Mouse (Mus musculus) kidney, adult 2 months (tissue): ENCODE results near the gene Spag4.

Experiments
- CTCF ChIP-seq: fragments of 200-500 bp; conservative IDR thresholded peaks from 2 replicates; pipeline ENCODE4 v1.5.1; 2011; ENCODE audit warnings: low read depth, mild to moderate bottlenecking, control low read depth, low read length, moderate library complexity, mixed read lengths; ENCODE audit not compliant: insufficient read depth, insufficient read length
- POLR2A ChIP-seq: fragments of 200-500 bp; IDR thresholded peaks from one replicate; pipeline ENCODE4 v1.6.1; 2011; ENCODE audit warnings: low read depth, low read length, control low read depth

- no peak for TF ChIP-seq CTCF
- TF ChIP-seq POLR2A = no peak
Measured at GRCm38 (mm10) chr2:156089799-156090198, 24.8 kb downstream of the Spag4 start.
